In genomic region chr15:79545496-79545895, GRCm38 (mm10) we compare ENCODE assay signal across 7 mouse cellular contexts. TPM values are rescaled to one million over a fixed set of nuclear protein-coding genes. Genes with fewer than 3 reads are reported as not detected.
DNase-seq lines count a peak whose midpoint lies in the region; ATAC-seq and TF ChIP-seq lines count a peak whose summit lies in the region.

No protein-coding gene starts in this region.

- H3K27ac ChIP-seq in spleen, adult 2 months (ENCODE audit: insufficient read depth, low read length) = peak overlapping the region; percentile 97
- peak overlapping the region; percentile 99 for H3K27ac ChIP-seq in forebrain, embryonic 10.5 days
- H3K27ac ChIP-seq in limb, embryonic 15.5 days = peak overlapping the region; percentile 99
- peak overlapping the region; percentile 97 for H3K27ac ChIP-seq in stomach, embryonic 15.5 days

- WGBS in spleen, adult 2 months = 1% methylated on average over 3 of the region's 3 CpGs
- WGBS in forebrain, embryonic 10.5 days = 1% methylated on average over 3 of the region's 3 CpGs
- 2% methylated on average over 3 of the region's 3 CpGs for whole genome bisulfite sequencing in limb, embryonic 15.5 days
- WGBS in stomach, embryonic 15.5 days = 2% methylated on average over 3 of the region's 3 CpGs

- H3K4me2 ChIP-seq in limb, embryonic 15.5 days = peak overlapping the region; percentile 62
- H3K4me2 ChIP-seq in stomach, embryonic 15.5 days = peak overlapping the region; percentile 69

- no peak for TF ChIP-seq CTCF in spleen, adult 2 months (IDR thresholded peaks at IDR 0.05; ENCODE audit: extremely low read depth, insufficient read depth, insufficient read length, insufficient replicate concordance)

- H3K36me3 ChIP-seq in spleen, adult 2 months (ENCODE audit: control insufficient read depth, insufficient read depth, low read length) = peaks cover 17% of the 10 kb centered on the region
- peaks cover 46% of the 10 kb centered on the region for H3K36me3 ChIP-seq in forebrain, embryonic 10.5 days (replicated peaks)
- H3K36me3 ChIP-seq in limb, embryonic 15.5 days = peaks cover 36% of the 10 kb centered on the region
- peaks cover 29% of the 10 kb centered on the region for H3K36me3 ChIP-seq in stomach, embryonic 15.5 days

- H3K4me3 ChIP-seq in spleen, adult 2 months (ENCODE audit: extremely low read depth, insufficient read depth, insufficient read length) = peak overlapping the region; percentile 88
- H3K4me3 ChIP-seq in forebrain, embryonic 10.5 days = peak overlapping the region; percentile 76
- peak overlapping the region; percentile 87 for H3K4me3 ChIP-seq in limb, embryonic 15.5 days
- H3K4me3 ChIP-seq in stomach, embryonic 15.5 days (replicated peaks) = peak overlapping the region; percentile 69

- H3K27me3 ChIP-seq in spleen, adult 2 months (ENCODE audit: control insufficient read depth, insufficient read depth, low read length) = no peaks in the 10 kb centered on the region
- peaks cover 8% of the 10 kb centered on the region; the same call in 1 of the 2 replicates for H3K27me3 ChIP-seq in forebrain, embryonic 10.5 days (ENCODE audit: poor library complexity, severe bottlenecking)
- no peaks in the 10 kb centered on the region for H3K27me3 ChIP-seq in limb, embryonic 15.5 days
- H3K27me3 ChIP-seq in stomach, embryonic 15.5 days (replicated peaks) = no peaks in the 10 kb centered on the region

- TF ChIP-seq POLR2A in spleen, adult 2 months (IDR thresholded peaks at IDR 0.05; ENCODE audit: low read depth, low read length) = no peak

- H3K9me3 ChIP-seq in forebrain, embryonic 10.5 days = no peaks in the 10 kb centered on the region
- no peaks in the 10 kb centered on the region for H3K9me3 ChIP-seq in limb, embryonic 15.5 days
- H3K9me3 ChIP-seq in stomach, embryonic 15.5 days = no peaks in the 10 kb centered on the region

- peak overlapping the region; percentile 95 for H3K9ac ChIP-seq in limb, embryonic 15.5 days
- H3K9ac ChIP-seq in stomach, embryonic 15.5 days = peak overlapping the region; percentile 91

- DNase-seq in spleen, adult 2 months (ENCODE audit: low read depth in 1 of 2, low spot score in 2 of 2) = no peak
- DNase-seq in spleen, adult 12 weeks (ENCODE audit: low spot score) = no peak
- DNase-seq in forebrain, embryonic 10.5 days (ENCODE audit: extremely low spot score, low spot score) = no peak
- no peak for DNase-seq in frontal cortex, postnatal 25 days (ENCODE audit: low spot score in 2 of 2)

- peaks cover 3% of the 10 kb centered on the region for H3K4me1 ChIP-seq in spleen, adult 2 months (ENCODE audit: control insufficient read depth, insufficient read depth, insufficient read length)
- peaks cover 34% of the 10 kb centered on the region for H3K4me1 ChIP-seq in forebrain, embryonic 10.5 days
- peaks cover 24% of the 10 kb centered on the region for H3K4me1 ChIP-seq in limb, embryonic 15.5 days
- H3K4me1 ChIP-seq in stomach, embryonic 15.5 days = peaks cover 9% of the 10 kb centered on the region; the same call in 1 of the 2 replicates

- ATAC-seq in limb, embryonic 15.5 days (ENCODE audit: insufficient number of reproducible peaks, low FRiP score, low TSS enrichment, low read depth) = no peak
- no peak for ATAC-seq in stomach, embryonic 15.5 days (ENCODE audit: insufficient read depth, low FRiP score, low read depth)
- ATAC-seq in activated CD4-positive, CD25-positive, alpha-beta regulatory T cell, adult 4 months = no peak

RNA-seq across cellular contexts. Expression of gene Ddx17, which starts 1.0 kb away (rescaled TPM):
- polyA plus RNA-seq in spleen, adult 2 months (2012; rRNA removed) = 158 and 200 TPM in 2 replicates
- 43.7 and 48.9 TPM in 2 replicates for polyA plus RNA-seq in forebrain, embryonic 10.5 days (2016; fragmentation: Nextera tagmentation; extraction: Ambion mirVana)
- polyA plus RNA-seq in limb, embryonic 15.5 days (2015; fragmentation: Nextera tagmentation; extraction: Ambion mirVana) = 41.6 and 54.0 TPM in 2 replicates
- 48.5 and 51.4 TPM in 2 replicates for polyA plus RNA-seq in stomach, embryonic 15.5 days (2015; fragmentation: Nextera tagmentation; extraction: Ambion mirVana)
- polyA plus RNA-seq in activated CD4-positive, CD25-positive, alpha-beta regulatory T cell, adult 4 months (2017; shearing (Covaris generic)) = 10 to 100 TPM; 28.3 to 33.9 TPM

RNA-seq across cellular contexts. Expression of gene Kdelr3, which starts 29.3 kb away (rescaled TPM):
- 1.8 and 2.3 TPM in 2 replicates for polyA plus RNA-seq in spleen, adult 2 months (2012; rRNA removed)
- polyA plus RNA-seq in forebrain, embryonic 10.5 days (2016; fragmentation: Nextera tagmentation; extraction: Ambion mirVana) = 7.4 and 7.5 TPM in 2 replicates
- polyA plus RNA-seq in limb, embryonic 15.5 days (2015; fragmentation: Nextera tagmentation; extraction: Ambion mirVana) = 211 and 223 TPM in 2 replicates
- 96.2 and 98.2 TPM in 2 replicates for polyA plus RNA-seq in stomach, embryonic 15.5 days (2015; fragmentation: Nextera tagmentation; extraction: Ambion mirVana)
- polyA plus RNA-seq in activated CD4-positive, CD25-positive, alpha-beta regulatory T cell, adult 4 months (2017; shearing (Covaris generic)) = under 1 TPM in 1 of 2 experiments, not detected in 1; 0.69 TPM

RNA-seq across cellular contexts. Expression of gene Kcnj4, which starts 40.5 kb away (rescaled TPM):
- polyA plus RNA-seq in spleen, adult 2 months (2012; rRNA removed) = not detected in 2 replicates
- polyA plus RNA-seq in forebrain, embryonic 10.5 days (2016; fragmentation: Nextera tagmentation; extraction: Ambion mirVana) = not detected in 2 replicates
- not detected in 2 replicates for polyA plus RNA-seq in limb, embryonic 15.5 days (2015; fragmentation: Nextera tagmentation; extraction: Ambion mirVana)
- 0.05 TPM in 1 of 2 replicates, not detected in the other for polyA plus RNA-seq in stomach, embryonic 15.5 days (2015; fragmentation: Nextera tagmentation; extraction: Ambion mirVana)
- not detected for polyA plus RNA-seq in activated CD4-positive, CD25-positive, alpha-beta regulatory T cell, adult 4 months (2017; shearing (Covaris generic))

RNA-seq across cellular contexts. Expression of gene Dmc1, which starts 59.4 kb away (rescaled TPM):
- polyA plus RNA-seq in spleen, adult 2 months (2012; rRNA removed) = 0.07 and 0.13 TPM in 2 replicates
- 1.2 and 1.8 TPM in 2 replicates for polyA plus RNA-seq in forebrain, embryonic 10.5 days (2016; fragmentation: Nextera tagmentation; extraction: Ambion mirVana)
- 2.6 and 2.8 TPM in 2 replicates for polyA plus RNA-seq in limb, embryonic 15.5 days (2015; fragmentation: Nextera tagmentation; extraction: Ambion mirVana)
- polyA plus RNA-seq in stomach, embryonic 15.5 days (2015; fragmentation: Nextera tagmentation; extraction: Ambion mirVana) = 2.8 TPM in 2 replicates
- polyA plus RNA-seq in activated CD4-positive, CD25-positive, alpha-beta regulatory T cell, adult 4 months (2017; shearing (Covaris generic)) = not detected

Comparison
In these comparisons a context has a peak if more than half of its experiments do, and no peak if none do; other contexts are left out.
1. RNA of gene Kdelr3, which starts 29.3 kb away (polyA plus RNA-seq): 211 to 223 TPM in limb, embryonic 15.5 days and 96.2 to 98.2 TPM in stomach, embryonic 15.5 days; 7.4 to 7.5 TPM in forebrain, embryonic 10.5 days, 1.8 to 2.3 TPM in spleen, adult 2 months and 0.69 TPM in activated CD4-positive, CD25-positive, alpha-beta regulatory T cell, adult 4 months; every median in the first group is over 10 times any median in the second.
2. Peak in every context shown above with its lines, with median percentiles within 50 percentile points of each other: H3K27ac ChIP-seq and H3K4me3 ChIP-seq.